Mouse (Mus musculus) liver, embryonic 14.5 days (tissue): ENCODE results near the gene Fastkd3.

Source experiments
- CTCF ChIP-seq: IDR thresholded peaks from 2 replicates; pipeline ENCODE4 v1.5.1; 2016; ENCODE audit warnings: antibody characterized with exemption, low read depth, control low read depth
- EP300 ChIP-seq: IDR thresholded peaks from 2 replicates; pipeline ENCODE4 v1.6.1; 2016; ENCODE audit warnings: antibody characterized with exemption, low read depth

GRCm38 (mm10) chr13:68572247-68572646 lies 9.8 kb upstream of the Fastkd3 start:
- no peak for TF ChIP-seq EP300
- no peak for TF ChIP-seq CTCF
